Mouse (Mus musculus): ENCODE data around the gene BC030867. TPM values are rescaled to one million over a fixed set of nuclear protein-coding genes. Genes with fewer than 3 reads are reported as not detected.

Gene BC030867
- total RNA-seq (2014; rRNA removed; ENCODE audit: low replicate concordance) (3.9 and 5.6 TPM in 2 replicates), polyA plus RNA-seq (2015; fragmentation: Nextera tagmentation; extraction: Ambion mirVana) (2.2 and 2.9 TPM in 2 replicates)

DNA sequence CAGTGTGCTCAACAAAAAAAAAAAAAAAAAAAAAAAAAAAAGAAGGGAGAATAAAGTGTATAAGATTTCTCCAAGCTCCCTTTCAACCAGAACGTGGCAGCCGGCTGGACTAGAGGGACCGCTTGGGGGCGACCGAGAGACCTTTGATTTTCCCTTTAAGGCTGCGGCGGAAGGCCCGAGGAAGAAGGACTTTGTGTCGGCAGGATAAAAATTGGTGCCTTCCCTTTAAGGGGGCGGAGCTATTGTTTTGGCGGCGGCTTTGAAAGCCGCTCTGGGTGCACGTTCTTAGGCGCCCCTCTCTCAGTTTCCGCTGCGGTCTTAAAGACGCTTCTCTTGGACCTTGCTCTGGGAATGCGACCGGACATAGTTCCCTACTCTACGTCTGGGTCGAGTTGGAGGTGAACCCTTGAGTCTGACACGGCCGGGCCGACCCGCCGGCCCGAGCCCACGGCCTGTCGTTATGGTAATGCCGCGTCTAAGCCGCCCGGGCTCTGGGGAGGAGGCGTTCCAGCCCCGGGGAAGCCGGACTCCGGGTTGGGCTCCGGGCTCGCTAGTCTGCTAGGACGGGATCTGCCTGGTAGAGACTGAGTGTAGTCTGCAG is at the start of gene BC030867:
BC030867 (plus strand) TSS at position 253 of the 601 bp plus-strand sequence.
- Histone ChIP-seq H3K9me3 (replicated peaks; ENCODE audit: control insufficient read depth, low read length) (no peaks in the 10 kb centered on the region), H3K9ac (replicated peaks; ENCODE audit: low read depth, low read length) (peak within 1 kb of the TSS; percentile 56; the same call in 1 of the 2 replicates), H3K4me1 (ENCODE audit: control insufficient read depth, insufficient read depth) (peaks cover 13% of the 10 kb centered on the region), H3K27me3 (ENCODE audit: control insufficient read depth, insufficient read depth, low read length) (no peaks in the 10 kb centered on the region), H3K4me3 (ENCODE audit: low read depth, low read length) (peak within 1 kb of the TSS; percentile 75), H3K27ac (ENCODE audit: low read depth) (no peak within 1 kb of the TSS), H3K4me2 (ENCODE audit: low read depth, low read length) (peak within 1 kb of the TSS; percentile 99), H3K36me3 (replicated peaks; ENCODE audit: control insufficient read depth, insufficient read depth, low read length) (no peaks in the 10 kb centered on the region)
- ATAC-seq (ENCODE audit: insufficient read depth, low read depth): peak; percentile 63
- TF ChIP-seq EP300 (IDR thresholded peaks at IDR 0.05; ENCODE audit: low read depth) (peak; percentile 65), CTCF (IDR thresholded peaks at IDR 0.05; ENCODE audit: low read depth) (peak; percentile 76)
- under 1% methylated on average over 41 of the region's 41 CpGs for WGBS
- DNase-seq (ENCODE audit: low spot score): peak; percentile 88

DNA sequence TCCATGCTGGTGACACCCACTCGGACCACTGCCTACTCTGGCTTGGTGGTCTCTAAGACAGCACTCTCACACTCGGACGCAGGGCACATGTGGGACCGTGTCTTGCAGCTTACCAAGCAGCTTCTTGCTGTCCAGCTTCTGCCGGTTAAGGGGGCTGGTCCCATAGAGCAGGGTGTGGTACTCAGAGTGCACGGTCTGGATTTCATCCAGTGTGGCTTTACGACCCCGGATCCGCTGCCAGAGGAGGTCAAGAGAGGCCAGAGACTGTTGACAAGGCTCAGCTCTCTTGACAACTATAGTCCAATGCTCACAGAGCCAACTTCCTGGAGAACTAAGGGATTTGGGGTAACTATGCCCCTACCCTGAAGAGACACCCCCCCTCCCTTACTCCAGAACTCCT is 48.8 kb upstream of the BC030867 start:
- 62% methylated on average over 9 of the region's 9 CpGs for WGBS
- no peak for TF ChIP-seq EP300 (IDR thresholded peaks at IDR 0.05; ENCODE audit: low read depth)
- TF ChIP-seq CTCF (IDR thresholded peaks at IDR 0.05; ENCODE audit: low read depth): no peak
- Histone ChIP-seq H3K4me1 (ENCODE audit: control insufficient read depth, insufficient read depth) (no peaks in the 10 kb centered on the region), H3K9ac (replicated peaks; ENCODE audit: low read depth, low read length) (no peak overlapping the region), H3K4me2 (ENCODE audit: low read depth, low read length) (no peak overlapping the region), H3K4me3 (ENCODE audit: low read depth, low read length) (no peak overlapping the region), H3K9me3 (replicated peaks; ENCODE audit: control insufficient read depth, low read length) (no peaks in the 10 kb centered on the region), H3K27me3 (ENCODE audit: control insufficient read depth, insufficient read depth, low read length) (no peaks in the 10 kb centered on the region), H3K36me3 (replicated peaks; ENCODE audit: control insufficient read depth, insufficient read depth, low read length) (peaks cover 95% of the 10 kb centered on the region), H3K27ac (ENCODE audit: low read depth) (no peak overlapping the region)
- no peak for DNase-seq (ENCODE audit: low spot score)
- ATAC-seq (ENCODE audit: insufficient read depth, low read depth): no peak

DNA sequence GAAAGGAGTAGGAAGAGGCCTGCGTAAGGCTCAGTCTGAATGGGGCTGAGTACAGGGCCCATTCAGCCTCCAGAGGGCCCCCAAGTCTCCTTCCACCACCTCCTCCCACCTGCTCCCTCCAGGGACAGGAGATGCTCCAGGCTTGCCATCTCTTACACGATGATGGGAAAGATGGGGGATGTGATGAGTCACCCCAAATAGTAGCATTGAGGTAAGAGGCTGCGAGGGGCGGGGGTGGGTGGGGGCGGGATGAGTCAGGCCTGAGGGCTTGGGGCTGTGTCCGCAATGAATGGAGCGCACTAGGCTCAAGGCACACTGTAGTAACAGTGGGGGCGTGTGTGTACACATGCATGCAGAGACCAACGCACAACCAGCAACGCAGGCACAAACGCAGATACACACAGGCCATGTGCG is 47.3 kb upstream of the BC030867 start:
- H3K27ac ChIP-seq (ENCODE audit: low read depth): no peak overlapping the region
- WGBS: 79% methylated on average over 12 of the region's 12 CpGs
- H3K36me3 ChIP-seq (replicated peaks; ENCODE audit: control insufficient read depth, insufficient read depth, low read length): peaks cover 90% of the 10 kb centered on the region
- H3K4me3 ChIP-seq (ENCODE audit: low read depth, low read length): no peak overlapping the region
- TF ChIP-seq EP300 (IDR thresholded peaks at IDR 0.05; ENCODE audit: low read depth) (no peak), CTCF (IDR thresholded peaks at IDR 0.05; ENCODE audit: low read depth) (no peak)
- H3K27me3 ChIP-seq (ENCODE audit: control insufficient read depth, insufficient read depth, low read length): no peaks in the 10 kb centered on the region
- no peaks in the 10 kb centered on the region for H3K4me1 ChIP-seq (ENCODE audit: control insufficient read depth, insufficient read depth)
- H3K9ac ChIP-seq (replicated peaks; ENCODE audit: low read depth, low read length): no peak overlapping the region
- no peak overlapping the region for H3K4me2 ChIP-seq (ENCODE audit: low read depth, low read length)
- DNase-seq (ENCODE audit: low spot score) (no peak), ATAC-seq (ENCODE audit: insufficient read depth, low read depth) (no peak)
- H3K9me3 ChIP-seq (replicated peaks; ENCODE audit: control insufficient read depth, low read length): no peaks in the 10 kb centered on the region

DNA sequence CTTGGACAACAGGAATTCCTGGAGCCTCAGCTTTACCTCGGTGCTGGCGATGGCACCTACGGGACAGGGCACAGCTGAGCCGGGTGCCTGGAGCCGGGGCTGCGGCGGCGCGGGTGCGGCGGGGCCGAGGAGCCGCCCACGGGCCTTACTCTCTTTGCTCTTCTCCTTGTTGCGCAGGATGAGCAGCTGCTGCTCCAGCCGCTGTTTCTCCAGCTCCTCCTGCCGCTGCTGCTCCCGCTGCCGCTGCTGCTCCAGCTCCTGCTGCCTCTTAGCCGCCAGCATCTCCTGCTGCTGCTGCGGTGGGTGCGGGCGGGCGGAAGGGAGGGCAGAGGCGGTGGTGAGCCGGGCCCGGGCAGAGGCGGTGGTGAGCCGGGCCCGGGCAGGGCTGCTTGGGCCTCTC is 42.2 kb upstream of the BC030867 start:
- Histone ChIP-seq H3K4me2 (ENCODE audit: low read depth, low read length) (no peak overlapping the region), H3K9ac (replicated peaks; ENCODE audit: low read depth, low read length) (no peak overlapping the region), H3K9me3 (replicated peaks; ENCODE audit: control insufficient read depth, low read length) (no peaks in the 10 kb centered on the region), H3K27ac (ENCODE audit: low read depth) (no peak overlapping the region), H3K36me3 (replicated peaks; ENCODE audit: control insufficient read depth, insufficient read depth, low read length) (peaks cover 43% of the 10 kb centered on the region), H3K4me3 (ENCODE audit: low read depth, low read length) (no peak overlapping the region), H3K27me3 (ENCODE audit: control insufficient read depth, insufficient read depth, low read length) (no peaks in the 10 kb centered on the region), H3K4me1 (ENCODE audit: control insufficient read depth, insufficient read depth) (peaks cover 34% of the 10 kb centered on the region)
- no peak for TF ChIP-seq EP300 (IDR thresholded peaks at IDR 0.05; ENCODE audit: low read depth)
- no peak for TF ChIP-seq CTCF (IDR thresholded peaks at IDR 0.05; ENCODE audit: low read depth)
- ATAC-seq (ENCODE audit: insufficient read depth, low read depth): no peak
- no peak for DNase-seq (ENCODE audit: low spot score)
- WGBS: 80% methylated on average over 30 of the region's 30 CpGs

DNA sequence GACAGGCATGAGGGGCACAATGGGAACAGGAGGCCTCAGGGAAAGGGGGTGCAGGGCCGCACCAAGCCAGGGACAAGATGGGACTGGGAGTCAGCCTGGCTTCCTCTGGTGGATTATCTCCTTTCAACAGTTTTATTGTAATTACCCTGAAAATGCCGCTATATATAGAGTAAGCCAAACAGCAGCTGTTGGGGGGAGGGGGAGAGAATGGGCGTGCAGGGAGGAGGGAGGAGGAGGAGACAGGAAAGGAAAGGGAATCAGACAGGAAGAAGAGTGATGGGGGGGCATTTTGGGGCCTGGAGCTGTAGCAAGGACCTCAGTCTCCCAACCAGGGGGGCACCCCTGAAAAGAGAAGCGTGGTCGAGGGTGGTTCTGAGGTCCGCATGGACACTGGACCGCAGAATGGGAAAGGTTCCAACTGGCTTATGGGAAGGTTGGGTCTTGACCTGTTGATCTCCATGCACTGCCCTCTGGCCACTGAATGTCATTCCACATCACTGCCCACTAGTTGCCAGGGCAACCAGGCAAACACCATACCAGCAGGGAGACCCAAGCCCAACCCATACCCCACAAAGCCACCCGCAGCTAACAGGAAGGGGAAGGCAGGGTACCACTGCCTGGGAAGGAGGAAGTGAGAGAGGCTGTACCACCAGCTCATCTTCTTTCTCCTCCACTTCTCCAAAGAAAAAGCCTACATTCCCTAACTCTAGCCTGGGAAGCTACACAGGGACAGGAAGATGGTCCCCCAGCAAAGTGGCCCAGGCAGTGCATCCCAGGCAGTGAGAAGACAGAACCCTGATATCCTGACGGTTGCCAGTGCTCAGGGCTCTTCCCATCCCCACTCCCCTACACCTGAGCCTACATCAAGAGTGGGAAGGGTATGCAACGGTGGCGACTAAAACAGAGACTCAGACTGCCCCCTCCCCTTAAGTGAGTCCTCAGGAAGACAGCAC is 40.6 kb upstream of the BC030867 start:
- Histone ChIP-seq H3K27me3 (ENCODE audit: control insufficient read depth, insufficient read depth, low read length) (no peaks in the 10 kb centered on the region), H3K36me3 (replicated peaks; ENCODE audit: control insufficient read depth, insufficient read depth, low read length) (peaks cover 27% of the 10 kb centered on the region), H3K4me3 (ENCODE audit: low read depth, low read length) (no peak overlapping the region), H3K27ac (ENCODE audit: low read depth) (peak overlapping the region; percentile 59), H3K4me1 (ENCODE audit: control insufficient read depth, insufficient read depth) (peaks cover 43% of the 10 kb centered on the region), H3K9me3 (replicated peaks; ENCODE audit: control insufficient read depth, low read length) (no peaks in the 10 kb centered on the region), H3K4me2 (ENCODE audit: low read depth, low read length) (peak overlapping the region; percentile 25; the same call in 1 of the 2 replicates), H3K9ac (replicated peaks; ENCODE audit: low read depth, low read length) (no peak overlapping the region; the same call in 1 of the 2 replicates)
- DNase-seq (ENCODE audit: low spot score) (peak; percentile 54), ATAC-seq (ENCODE audit: insufficient read depth, low read depth) (peak; percentile 31)
- TF ChIP-seq CTCF (IDR thresholded peaks at IDR 0.05; ENCODE audit: low read depth) (no peak), EP300 (IDR thresholded peaks at IDR 0.05; ENCODE audit: low read depth) (no peak)
- WGBS: 25% methylated on average over 10 of the region's 11 CpGs
